Mouse (Mus musculus): ENCODE data around the gene Gtf2f2. TPM values are rescaled to one million over a fixed set of nuclear protein-coding genes. Genes with fewer than 3 reads are reported as not detected.
A peak's percentile ranks its signal among the peaks of the same experiment; 100 is the strongest.

The Gtf2f2 gene
- total RNA-seq, 1 experiment: 23.2 TPM

GRCm38 (mm10) chr14:75963215-75963614 lies 47.5 kb downstream of the Gtf2f2 start:
- Histone ChIP-seq H3K36me3 (ENCODE audit: control insufficient read depth, insufficient read depth, low read length, poor library complexity, severe bottlenecking) (no peaks in the 10 kb centered on the region), H3K9me3 (ENCODE audit: control insufficient read depth, insufficient read depth, low read depth, low read length) (no peaks in the 10 kb centered on the region), H3K4me1 (ENCODE audit: control insufficient read depth in 2 of 2, insufficient read depth in 2 of 2, low read length in 2 of 2, poor library complexity in 1 of 2) (no peaks in the 10 kb centered on the region), H3K27ac (ENCODE audit: insufficient read depth, low read depth, low read length, poor library complexity, severe bottlenecking) (no peak overlapping the region), H3K9ac (ENCODE audit: insufficient read depth, low read depth, low read length, poor library complexity, severe bottlenecking) (no peak overlapping the region), H3K4me3 (ENCODE audit: insufficient read depth in 1 of 2, low read depth in 1 of 2, low read length in 2 of 2, poor library complexity in 1 of 2, severe bottlenecking in 1 of 2) (no peak overlapping the region)
- DNase-seq (ENCODE audit: low read depth, low spot score): no peak
- in situ Hi-C loops (cut with MboI; ENCODE audit: low sequenced_read_pairs in 2 of 2, unreplicated experiment in 2 of 2): no loop called here
- TF ChIP-seq ZC3H11A (IDR thresholded peaks at IDR 0.05; ENCODE audit: borderline replicate concordance, low read depth, low read length) (no peak), CHD2 (IDR thresholded peaks at IDR 0.05; ENCODE audit: low read depth, low read length) (no peak), MAFK (IDR thresholded peaks at IDR 0.05; ENCODE audit: insufficient read depth, low read depth, low read length) (no peak), HCFC1 (IDR thresholded peaks at IDR 0.05; ENCODE audit: borderline replicate concordance, insufficient read depth, low read length) (no peak), ZNF384 (IDR thresholded peaks at IDR 0.05; ENCODE audit: low read depth, low read length) (no peak)

GRCm38 (mm10) chr14:75962250-75962649 lies 48.4 kb downstream of the Gtf2f2 start:
- Histone ChIP-seq H3K36me3 (ENCODE audit: control insufficient read depth, insufficient read depth, low read length, poor library complexity, severe bottlenecking) (no peaks in the 10 kb centered on the region), H3K4me3 (ENCODE audit: insufficient read depth in 1 of 2, low read depth in 1 of 2, low read length in 2 of 2, poor library complexity in 1 of 2, severe bottlenecking in 1 of 2) (no peak overlapping the region), H3K27ac (ENCODE audit: insufficient read depth, low read depth, low read length, poor library complexity, severe bottlenecking) (no peak overlapping the region), H3K9me3 (ENCODE audit: control insufficient read depth, insufficient read depth, low read depth, low read length) (no peaks in the 10 kb centered on the region), H3K9ac (ENCODE audit: insufficient read depth, low read depth, low read length, poor library complexity, severe bottlenecking) (no peak overlapping the region), H3K4me1 (ENCODE audit: control insufficient read depth in 2 of 2, insufficient read depth in 2 of 2, low read length in 2 of 2, poor library complexity in 1 of 2) (no peaks in the 10 kb centered on the region)
- in situ Hi-C loops (cut with MboI; ENCODE audit: low sequenced_read_pairs in 2 of 2, unreplicated experiment in 2 of 2): no loop called here
- no peak for DNase-seq (ENCODE audit: low read depth, low spot score)
- no peak for TF ChIP-seq CHD2 (IDR thresholded peaks at IDR 0.05; ENCODE audit: low read depth, low read length)

- in situ Hi-C loops (cut with MboI; ENCODE audit: low sequenced_read_pairs in 2 of 2, unreplicated experiment in 2 of 2): no loop called here
- Histone ChIP-seq H3K4me3 (ENCODE audit: insufficient read depth in 1 of 2, low read depth in 1 of 2, low read length in 2 of 2, poor library complexity in 1 of 2, severe bottlenecking in 1 of 2) (no peak within 1 kb of the TSS), H3K36me3 (ENCODE audit: control insufficient read depth, insufficient read depth, low read length, poor library complexity, severe bottlenecking) (no peaks in the 10 kb centered on the region), H3K9ac (ENCODE audit: insufficient read depth, low read depth, low read length, poor library complexity, severe bottlenecking) (no peak within 1 kb of the TSS), H3K27ac (ENCODE audit: insufficient read depth, low read depth, low read length, poor library complexity, severe bottlenecking) (no peak within 1 kb of the TSS), H3K9me3 (ENCODE audit: control insufficient read depth, insufficient read depth, low read depth, low read length) (no peaks in the 10 kb centered on the region), H3K4me1 (ENCODE audit: control insufficient read depth in 2 of 2, insufficient read depth in 2 of 2, low read length in 2 of 2, poor library complexity in 1 of 2) (peaks cover 4 to 7% of the 10 kb centered on the region in 2 experiments; a peak in 2 of 4 replicates)
- no peak for TF ChIP-seq ZNF384 (IDR thresholded peaks at IDR 0.05; ENCODE audit: low read depth, low read length)
- TF ChIP-seq ZC3H11A (IDR thresholded peaks at IDR 0.05; ENCODE audit: borderline replicate concordance, low read depth, low read length): no peak
- TF ChIP-seq HCFC1 (IDR thresholded peaks at IDR 0.05; ENCODE audit: borderline replicate concordance, insufficient read depth, low read length): no peak
- no peak for TF ChIP-seq MAFK (IDR thresholded peaks at IDR 0.05; ENCODE audit: insufficient read depth, low read depth, low read length)
- TF ChIP-seq CHD2 (IDR thresholded peaks at IDR 0.05; ENCODE audit: low read depth, low read length): no peak
- DNase-seq (ENCODE audit: low read depth, low spot score): peak; percentile 42
Observed at GRCm38 (mm10) chr14:75954766-75955165, 55.9 kb downstream of the Gtf2f2 start, which contains the start of gene Kctd4. Kctd4 (plus strand) TSS chr14:75955009.

DNA sequence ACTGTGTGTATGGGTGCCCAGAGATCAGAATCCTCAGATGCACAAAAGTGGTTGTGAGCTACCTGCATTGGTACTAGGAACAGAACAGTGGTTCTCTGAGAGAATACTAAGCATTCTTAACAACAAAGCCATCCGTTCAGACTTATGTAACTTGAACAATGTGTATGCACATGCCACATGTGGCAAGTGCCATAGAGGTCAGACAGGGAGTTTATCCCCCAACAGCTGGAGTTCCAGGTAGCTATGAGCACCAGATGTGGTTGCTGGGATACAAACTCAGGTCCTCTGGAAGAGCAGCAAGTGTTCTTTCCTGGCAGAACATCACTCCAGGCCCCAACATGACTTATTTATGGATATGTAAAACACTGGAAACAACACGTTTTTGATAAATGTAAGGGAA lies 57.7 kb downstream of the Gtf2f2 start:
- H3K4me1 ChIP-seq (ENCODE audit: control insufficient read depth in 2 of 2, insufficient read depth in 2 of 2, low read length in 2 of 2, poor library complexity in 1 of 2): peaks cover 4 to 7% of the 10 kb centered on the region in 2 experiments; a peak in 2 of 4 replicates
- no peak overlapping the region for H3K9ac ChIP-seq (ENCODE audit: insufficient read depth, low read depth, low read length, poor library complexity, severe bottlenecking)
- in situ Hi-C loops (cut with MboI; ENCODE audit: low sequenced_read_pairs in 2 of 2, unreplicated experiment in 2 of 2): no loop called here
- H3K4me3 ChIP-seq (ENCODE audit: insufficient read depth in 1 of 2, low read depth in 1 of 2, low read length in 2 of 2, poor library complexity in 1 of 2, severe bottlenecking in 1 of 2): no peak overlapping the region
- DNase-seq (ENCODE audit: low read depth, low spot score): no peak
- TF ChIP-seq HCFC1 (IDR thresholded peaks at IDR 0.05; ENCODE audit: borderline replicate concordance, insufficient read depth, low read length) (no peak), ZNF384 (IDR thresholded peaks at IDR 0.05; ENCODE audit: low read depth, low read length) (no peak), ZC3H11A (IDR thresholded peaks at IDR 0.05; ENCODE audit: borderline replicate concordance, low read depth, low read length) (no peak), CHD2 (IDR thresholded peaks at IDR 0.05; ENCODE audit: low read depth, low read length) (no peak), MAFK (IDR thresholded peaks at IDR 0.05; ENCODE audit: insufficient read depth, low read depth, low read length) (no peak)
- H3K9me3 ChIP-seq (ENCODE audit: control insufficient read depth, insufficient read depth, low read depth, low read length): no peaks in the 10 kb centered on the region
- no peak overlapping the region for H3K27ac ChIP-seq (ENCODE audit: insufficient read depth, low read depth, low read length, poor library complexity, severe bottlenecking)
- no peaks in the 10 kb centered on the region for H3K36me3 ChIP-seq (ENCODE audit: control insufficient read depth, insufficient read depth, low read length, poor library complexity, severe bottlenecking)

- H3K36me3 ChIP-seq (ENCODE audit: control insufficient read depth, insufficient read depth, low read length, poor library complexity, severe bottlenecking): no peaks in the 10 kb centered on the region
- no peak overlapping the region for H3K9ac ChIP-seq (ENCODE audit: insufficient read depth, low read depth, low read length, poor library complexity, severe bottlenecking)
- TF ChIP-seq HCFC1 (IDR thresholded peaks at IDR 0.05; ENCODE audit: borderline replicate concordance, insufficient read depth, low read length): no peak
- TF ChIP-seq CHD2 (IDR thresholded peaks at IDR 0.05; ENCODE audit: low read depth, low read length): no peak
- no peak for TF ChIP-seq ZNF384 (IDR thresholded peaks at IDR 0.05; ENCODE audit: low read depth, low read length)
- TF ChIP-seq MAFK (IDR thresholded peaks at IDR 0.05; ENCODE audit: insufficient read depth, low read depth, low read length): no peak
- no peak for TF ChIP-seq ZC3H11A (IDR thresholded peaks at IDR 0.05; ENCODE audit: borderline replicate concordance, low read depth, low read length)
- H3K4me3 ChIP-seq (ENCODE audit: insufficient read depth in 1 of 2, low read depth in 1 of 2, low read length in 2 of 2, poor library complexity in 1 of 2, severe bottlenecking in 1 of 2): no peak overlapping the region
- no peak overlapping the region for H3K27ac ChIP-seq (ENCODE audit: insufficient read depth, low read depth, low read length, poor library complexity, severe bottlenecking)
- no peaks in the 10 kb centered on the region for H3K4me1 ChIP-seq (ENCODE audit: control insufficient read depth in 2 of 2, insufficient read depth in 2 of 2, low read length in 2 of 2, poor library complexity in 1 of 2)
- in situ Hi-C loops (cut with MboI; ENCODE audit: low sequenced_read_pairs in 2 of 2, unreplicated experiment in 2 of 2): no loop called here
- no peak for DNase-seq (ENCODE audit: low read depth, low spot score)
- H3K9me3 ChIP-seq (ENCODE audit: control insufficient read depth, insufficient read depth, low read depth, low read length): no peaks in the 10 kb centered on the region
Observed at GRCm38 (mm10) chr14:75947674-75948073, 63.0 kb downstream of the Gtf2f2 start.
